Comparison of ENCODE assay signal across 31 mouse cellular contexts in genomic region chr15:87606702-87607101, GRCm38 (mm10).
DNase-seq lines count a peak whose midpoint lies in the region; ATAC-seq and TF ChIP-seq lines count a peak whose summit lies in the region.
"Had no signal": no experiment of that assay in that cellular context is flagged by ENCODE, and none has a peak within 500 bp of the region (broad histone marks: within the 10 kb centered on the region; RNA-seq: fewer than 3 reads in every experiment).

No protein-coding gene starts in this region.

- WGBS in midbrain, embryonic 10.5 days, result 91% methylated on average over 10 of the region's 10 CpGs
- WGBS in midbrain, postnatal 0 days, result 79% methylated on average over 10 of the region's 10 CpGs

- H3K4me1 ChIP-seq in midbrain, embryonic 10.5 days, result no peaks in the 10 kb centered on the region
- H3K4me1 ChIP-seq in midbrain, postnatal 0 days (ENCODE audit: insufficient read depth, low read length), result no peaks in the 10 kb centered on the region
- H3K4me1 ChIP-seq: embryonic facial prominence, embryonic 12.5 days; embryonic facial prominence, embryonic 15.5 days; heart, embryonic 12.5 days; heart, embryonic 15.5 days had no signal

- DNase-seq in layer of hippocampus, adult 2 months (ENCODE audit: low spot score in 2 of 2), result peak in 1 of 2 experiments; percentile 36
- no peak for DNase-seq in layer of hippocampus, adult 9-10 months (ENCODE audit: low spot score)
- DNase-seq in midbrain, embryonic 10.5 days (ENCODE audit: low spot score), result no peak
- DNase-seq in midbrain, postnatal 0 days (ENCODE audit: low spot score), result no peak
- peak; percentile 63 to 74 for DNase-seq in right cerebral cortex, postnatal 10 days (ENCODE audit: low spot score in 2 of 2)
- no peak for DNase-seq in right cerebral cortex, adult 18-20 months
- DNase-seq in left cerebral cortex, postnatal 36 days (ENCODE audit: low spot score in 2 of 2), result peak; percentile 43 to 54
- DNase-seq in thymus, postnatal 25 days, result no peak
- DNase-seq: adrenal gland, postnatal 10 days; adrenal gland, postnatal 36 days; B cell, adult 2 months; cerebellum, adult 11 months; cerebellum, adult 2 months; cerebellum, adult 9-11 months; cerebellum, postnatal 25 days; forebrain, postnatal 0 days; gastrocnemius, postnatal 25 days; heart, adult 18-20 months; heart, postnatal 10 days; heart, postnatal 36 days had no signal

- intact Hi-C loops in left cerebral cortex, postnatal 36 days (cut with DNase I), result no loop called here

- ATAC-seq in midbrain, postnatal 0 days (ENCODE audit: low FRiP score), result no peak
- ATAC-seq: forebrain, embryonic 14.5 days; forebrain, postnatal 0 days; hindbrain, embryonic 16.5 days; Patski had no signal

- H3K4me2 ChIP-seq in midbrain, postnatal 0 days (ENCODE audit: low read depth, low read length, poor library complexity, severe bottlenecking), result no peak overlapping the region
- H3K4me2 ChIP-seq: embryonic facial prominence, embryonic 12.5 days; embryonic facial prominence, embryonic 15.5 days; heart, embryonic 12.5 days; heart, embryonic 15.5 days; hindbrain, embryonic 13.5 days had no signal

- H3K9me3 ChIP-seq in midbrain, embryonic 10.5 days (replicated peaks), result no peaks in the 10 kb centered on the region
- no peaks in the 10 kb centered on the region for H3K9me3 ChIP-seq in midbrain, postnatal 0 days (ENCODE audit: low read length)
- H3K9me3 ChIP-seq: embryonic facial prominence, embryonic 12.5 days; embryonic facial prominence, embryonic 15.5 days; heart, embryonic 12.5 days; heart, embryonic 15.5 days; hindbrain, embryonic 10.5 days; hindbrain, embryonic 13.5 days had no signal

- H3K9ac ChIP-seq in midbrain, postnatal 0 days (replicated peaks; ENCODE audit: low read length, poor library complexity, severe bottlenecking), result no peak overlapping the region
- H3K9ac ChIP-seq: embryonic facial prominence, embryonic 12.5 days; embryonic facial prominence, embryonic 15.5 days; forebrain, postnatal 0 days; heart, embryonic 12.5 days; heart, embryonic 15.5 days; hindbrain, embryonic 13.5 days had no signal

- no peak overlapping the region for H3K4me3 ChIP-seq in layer of hippocampus, adult 2 months
- H3K4me3 ChIP-seq in midbrain, embryonic 10.5 days, result no peak overlapping the region
- H3K4me3 ChIP-seq in midbrain, postnatal 0 days (ENCODE audit: low read depth, low read length), result no peak overlapping the region
- H3K4me3 ChIP-seq: embryonic facial prominence, embryonic 12.5 days; embryonic facial prominence, embryonic 15.5 days; heart, embryonic 12.5 days; heart, embryonic 15.5 days; hindbrain, embryonic 10.5 days; hindbrain, embryonic 13.5 days had no signal

- no peak for TF ChIP-seq CTCF in layer of hippocampus, adult 2 months (conservative IDR thresholded peaks at IDR 0.05)
- no peak for TF ChIP-seq CTCF in midbrain, postnatal 0 days (IDR thresholded peaks at IDR 0.05)

- H3K27me3 ChIP-seq in midbrain, embryonic 10.5 days (ENCODE audit: low read depth, poor library complexity, severe bottlenecking), result no peaks in the 10 kb centered on the region
- no peaks in the 10 kb centered on the region for H3K27me3 ChIP-seq in midbrain, postnatal 0 days (ENCODE audit: insufficient read depth, low read length)
- H3K27me3 ChIP-seq: CH12.LX; embryonic facial prominence, embryonic 12.5 days; embryonic facial prominence, embryonic 15.5 days; heart, embryonic 15.5 days; hindbrain, embryonic 13.5 days; Patski had no signal

- H3K36me3 ChIP-seq in midbrain, embryonic 10.5 days, result no peaks in the 10 kb centered on the region
- H3K36me3 ChIP-seq in midbrain, postnatal 0 days (ENCODE audit: insufficient read depth, low read length), result no peaks in the 10 kb centered on the region
- H3K36me3 ChIP-seq: embryonic facial prominence, embryonic 12.5 days; embryonic facial prominence, embryonic 15.5 days; G1E; heart, embryonic 12.5 days; heart, embryonic 15.5 days; hindbrain, embryonic 10.5 days; hindbrain, embryonic 13.5 days had no signal

- peak overlapping the region; percentile 78 for H3K27ac ChIP-seq in layer of hippocampus, adult 2 months
- 0 out of 2 replicates have a peak overlapping the region, but pooled peaks have one; percentile 28 for H3K27ac ChIP-seq in midbrain, embryonic 10.5 days (replicated peaks)
- no peak overlapping the region for H3K27ac ChIP-seq in midbrain, postnatal 0 days (ENCODE audit: low read depth, low read length)
- H3K27ac ChIP-seq: embryonic facial prominence, embryonic 12.5 days; embryonic facial prominence, embryonic 15.5 days; heart, embryonic 15.5 days; hindbrain, embryonic 10.5 days; hindbrain, embryonic 13.5 days had no signal

Comparison
In these comparisons a context has a peak if more than half of its experiments do, and no peak if none do; other contexts are left out.
1. DNase-seq: peak in right cerebral cortex, postnatal 10 days (2 of 2) and left cerebral cortex, postnatal 36 days (2 of 2); none in layer of hippocampus, adult 9-10 months (single experiment), midbrain, embryonic 10.5 days (single experiment), midbrain, postnatal 0 days (single experiment), right cerebral cortex, adult 18-20 months (single experiment) and thymus, postnatal 25 days (single experiment).